Mouse (Mus musculus) right cerebral cortex, postnatal 25 days (tissue): ENCODE data around the gene Tex45.

Experiments
- DNase-seq: peaks from one replicate; pipeline ENCODE4 v3.0.0; 2022

Gene Tex45

GRCm38 (mm10) chr8:3470562-3470961, at the start of gene Tex45:
Tex45 (plus strand) TSS chr8:3470862.
- DNase-seq = no peak

DNA sequence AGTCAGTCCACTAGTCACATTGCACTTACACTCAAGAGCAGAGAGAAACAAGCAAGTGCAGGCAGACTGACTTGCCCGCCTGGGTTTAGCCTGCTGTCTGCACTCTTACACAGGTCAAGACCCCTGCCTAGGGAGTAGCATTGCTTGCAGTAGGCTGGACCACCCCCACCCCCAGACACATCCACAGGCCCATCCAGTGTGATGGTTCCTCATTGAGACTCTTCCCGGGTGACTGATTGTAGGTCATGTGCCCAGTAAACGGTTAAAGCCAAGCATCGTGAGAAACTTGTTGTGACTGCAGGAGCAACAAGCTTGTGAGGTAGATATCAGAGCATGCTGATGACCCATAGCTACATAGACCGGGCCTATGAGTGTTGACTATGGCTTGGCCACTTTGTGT, 49.2 kb upstream of the Tex45 start:
- no peak for DNase-seq

- DNase-seq = no peak
Observed at GRCm38 (mm10) chr8:3425217-3425616, 45.4 kb upstream of the Tex45 start.

DNA sequence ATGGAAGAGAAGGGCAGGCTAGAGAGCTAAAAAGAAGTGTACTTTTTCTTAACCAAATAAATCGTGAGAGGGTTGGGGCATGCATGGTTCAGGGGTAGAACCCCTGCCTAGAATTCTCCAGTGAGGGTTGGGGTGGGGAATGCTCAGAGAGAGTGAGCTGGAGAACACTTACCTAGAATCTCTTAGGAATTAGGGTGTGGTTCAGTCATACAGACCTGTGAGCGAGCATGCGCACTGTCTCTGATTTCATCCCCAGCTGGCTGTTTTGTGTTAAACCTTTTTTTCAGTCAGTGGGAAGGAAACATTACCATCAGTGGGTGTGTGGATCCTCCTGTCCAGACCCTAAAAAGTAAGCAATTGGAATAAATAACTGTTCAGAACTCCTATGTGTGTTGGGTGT, 44.5 kb upstream of the Tex45 start:
- DNase-seq = no peak

- DNase-seq = no peak
Observed at GRCm38 (mm10) chr8:3428426-3428825, 42.2 kb upstream of the Tex45 start.

DNA sequence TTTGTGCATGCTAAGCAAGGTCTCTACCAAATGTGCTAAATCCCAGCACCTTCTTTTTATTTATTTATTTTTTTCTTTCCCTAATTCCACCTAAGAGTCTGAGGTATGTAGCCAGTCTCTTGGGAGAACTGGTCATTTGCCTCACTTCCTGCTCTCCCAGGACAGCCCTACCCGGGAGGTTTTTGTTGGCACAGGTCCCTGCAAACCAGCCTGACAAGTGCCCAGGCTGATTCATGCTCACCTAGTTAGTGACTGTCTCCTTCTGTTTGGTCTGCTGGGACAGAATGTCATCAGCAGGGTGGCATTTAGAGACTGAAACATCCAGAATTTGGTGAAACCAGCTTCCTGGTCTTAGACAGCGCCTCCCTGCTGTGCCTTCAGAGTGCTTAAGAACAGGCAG, 40.7 kb upstream of the Tex45 start:
- no peak for DNase-seq

DNA sequence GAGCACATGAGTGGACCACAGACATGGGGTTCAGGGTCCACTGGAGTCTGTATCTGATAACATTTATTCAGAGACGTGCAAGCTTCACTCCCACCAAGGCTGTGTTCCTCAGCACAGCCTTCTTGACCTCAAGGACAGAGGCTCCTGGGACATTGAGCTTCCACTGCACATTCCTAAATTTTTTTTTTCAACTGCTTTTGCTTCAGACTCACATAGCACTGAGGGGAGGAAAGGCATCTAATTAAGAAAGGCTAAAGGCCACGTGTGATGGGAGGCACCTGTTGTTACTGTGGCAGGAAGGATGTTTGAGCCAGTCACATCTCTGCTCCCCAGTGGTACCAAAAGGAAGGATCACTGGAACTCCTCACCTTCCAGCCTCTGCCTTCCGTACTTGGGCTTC, 39.5 kb upstream of the Tex45 start:
- DNase-seq = no peak

- DNase-seq = no peak
Observed at GRCm38 (mm10) chr8:3436492-3436891, 34.2 kb upstream of the Tex45 start.

- DNase-seq = no peak
Observed at GRCm38 (mm10) chr8:3439510-3439909, 31.2 kb upstream of the Tex45 start.

GRCm38 (mm10) chr8:3449226-3449625, 21.4 kb upstream of the Tex45 start:
- no peak for DNase-seq

DNA sequence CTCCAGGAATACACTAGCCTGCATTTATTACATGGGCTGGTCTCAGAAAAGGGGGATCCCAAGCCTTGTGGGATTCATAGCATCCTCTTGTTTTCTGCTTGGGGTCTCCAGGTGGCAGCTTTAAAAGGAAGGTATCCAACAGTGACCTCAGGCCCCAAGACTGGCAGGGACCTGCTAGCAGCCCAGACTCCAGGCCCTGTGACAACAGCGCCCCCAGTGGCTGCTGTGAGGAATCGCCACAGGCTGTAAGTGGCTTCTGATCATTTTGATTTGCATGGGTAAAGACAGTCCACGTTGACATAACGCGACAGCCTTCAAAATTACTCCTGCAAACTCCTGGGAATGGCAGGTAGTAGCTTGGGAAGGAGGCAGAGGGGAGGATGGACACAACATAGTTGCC, 20.0 kb upstream of the Tex45 start:
- peak; percentile 38 for DNase-seq

- no peak for DNase-seq
Observed at GRCm38 (mm10) chr8:3451992-3452391, 18.7 kb upstream of the Tex45 start.

GRCm38 (mm10) chr8:3463248-3463647, 7.4 kb upstream of the Tex45 start:
- DNase-seq = no peak

DNA sequence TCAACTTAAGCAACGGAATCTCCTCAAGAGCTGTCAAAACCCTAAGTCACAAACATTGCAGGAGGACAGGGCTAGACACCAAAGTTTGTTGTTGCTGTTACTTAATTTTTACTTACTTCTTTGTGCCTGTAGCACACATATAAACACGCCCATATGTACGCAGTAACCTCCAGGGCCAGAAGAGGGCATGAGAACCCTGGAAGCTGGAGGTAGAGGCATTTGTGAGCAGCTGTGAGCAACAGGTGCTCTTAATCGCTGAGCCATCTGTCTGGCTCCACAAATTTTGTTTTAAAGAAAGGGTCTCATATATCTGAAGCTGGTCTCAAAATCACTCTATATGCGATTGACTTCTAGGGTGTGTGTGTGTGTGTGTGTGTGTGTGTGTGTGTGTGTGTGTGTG, 6.4 kb upstream of the Tex45 start:
- no peak for DNase-seq

GRCm38 (mm10) chr8:3467006-3467885, 3.4 kb upstream of the Tex45 start, which contains the start of gene Pex11g:
Pex11g (minus strand) TSS chr8:3467680.
- DNase-seq = peak; percentile 76

GRCm38 (mm10) chr8:3467886-3468545, 2.6 kb upstream of the Tex45 start:
- DNase-seq = no peak

GRCm38 (mm10) chr8:3468838-3469237, 1.8 kb upstream of the Tex45 start:
- DNase-seq = no peak

GRCm38 (mm10) chr8:3475715-3476429, 5.2 kb downstream of the Tex45 start:
- no peak for DNase-seq

DNA sequence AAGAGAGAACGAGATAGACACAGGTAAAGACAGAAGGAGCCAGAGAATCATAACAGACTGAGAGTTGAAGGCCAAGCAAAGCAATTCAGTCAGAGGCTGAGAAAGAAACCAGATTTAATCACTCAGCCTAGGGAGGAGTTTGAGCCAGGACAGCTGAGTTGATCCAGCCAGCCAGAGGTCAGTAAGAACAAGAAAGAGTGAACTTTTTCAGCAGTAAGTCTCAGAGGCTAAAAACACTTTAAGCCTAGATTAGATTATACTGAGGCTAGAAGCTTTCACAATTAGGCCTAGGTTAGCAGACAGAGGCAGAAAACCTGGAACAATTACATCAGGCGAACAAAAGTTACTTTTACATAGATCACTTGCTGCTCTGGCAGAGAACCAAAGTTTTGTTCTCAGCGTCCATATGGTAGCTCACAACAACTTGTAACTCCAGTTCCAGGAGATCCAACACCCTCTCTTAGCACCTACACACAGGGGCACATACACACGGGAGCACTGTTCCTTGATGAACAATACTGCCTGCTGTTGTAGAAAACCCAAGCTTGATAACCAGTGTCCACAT, 9.6 kb downstream of the Tex45 start:
- no peak for DNase-seq

- DNase-seq = no peak
Observed at GRCm38 (mm10) chr8:3481605-3482004, 10.9 kb downstream of the Tex45 start.

DNA sequence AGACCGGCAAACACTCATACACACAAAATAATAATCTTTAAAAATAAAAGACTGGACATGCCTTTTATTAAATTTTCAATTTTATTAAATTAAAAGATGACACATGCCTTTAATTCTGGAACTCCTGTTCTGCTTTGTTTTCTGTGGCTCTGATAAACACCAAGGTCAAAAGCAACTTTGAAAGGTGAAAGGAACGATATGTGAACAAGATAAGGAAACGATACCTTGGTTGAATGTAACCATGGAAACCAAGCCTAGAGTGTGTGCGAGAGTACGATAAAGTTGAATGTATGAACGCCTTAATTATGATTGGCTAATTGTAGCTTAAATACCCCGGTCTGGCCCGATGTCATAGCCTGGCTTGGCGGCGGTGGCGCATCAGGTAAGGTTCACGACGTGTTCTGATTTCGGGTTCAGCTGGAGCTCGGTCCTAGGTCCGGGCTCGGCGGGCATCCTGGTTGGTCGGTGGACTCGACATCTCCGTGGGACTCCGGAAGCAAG, 11.6 kb downstream of the Tex45 start:
- DNase-seq = no peak

DNA sequence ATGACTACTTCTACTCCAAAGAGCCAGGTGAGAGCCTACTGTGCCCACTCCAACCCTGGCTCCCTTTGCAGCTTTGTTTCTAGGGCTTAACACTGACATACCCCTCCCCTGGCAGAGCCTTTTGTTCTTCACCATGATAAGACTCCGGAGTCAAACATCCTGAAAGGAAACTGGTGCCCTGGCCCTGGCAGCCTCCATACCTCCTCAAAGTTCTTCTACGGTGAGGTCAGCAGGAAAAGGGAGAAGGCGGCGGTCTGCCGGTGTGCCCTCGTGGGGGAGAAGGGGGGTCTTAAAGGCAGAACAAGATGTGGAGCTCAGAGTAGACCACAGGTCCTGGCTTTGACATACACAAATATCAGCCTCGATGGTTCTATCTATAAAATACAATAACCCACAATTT, 12.9 kb downstream of the Tex45 start:
- no peak for DNase-seq

DNA sequence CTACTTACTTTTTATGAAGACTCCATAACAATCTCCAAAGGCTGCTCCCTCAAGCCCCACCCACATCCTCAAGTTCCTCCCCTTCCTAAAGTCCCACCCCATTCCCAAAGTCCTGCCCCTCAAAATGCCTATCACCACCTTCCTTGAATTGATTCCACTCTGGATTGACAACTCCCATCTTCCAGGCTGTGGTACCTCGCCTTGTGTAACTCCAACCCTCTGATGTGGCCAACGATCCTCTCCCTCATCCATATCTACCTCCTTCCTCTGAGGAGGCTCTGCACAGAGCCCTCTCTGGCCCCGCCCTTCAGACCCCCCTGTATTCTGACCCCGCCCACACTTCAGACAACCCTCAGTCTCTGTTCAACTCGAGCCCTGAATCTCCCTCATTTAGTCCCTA, 14.5 kb downstream of the Tex45 start:
- no peak for DNase-seq
